Mouse (Mus musculus): ENCODE data around the gene Atxn2l. TPM values are rescaled to one million over a fixed set of nuclear protein-coding genes. Genes with fewer than 3 reads are reported as not detected.
"Not testable (repeated sequence)": the region's sequence is repeated elsewhere in the genome, so short reads cannot be mapped to it uniquely, and the experiment has no call there.

The Atxn2l gene
- polyA plus RNA-seq, 1 experiment from 2014 or later: 23.8 TPM

GRCm38 (mm10) chr7:126487617-126488385 is 15.4 kb downstream of the Atxn2l start:
- Histone ChIP-seq H3K4me2 (peak overlapping the region; percentile 87), H3K36me3 (peaks cover 42% of the 10 kb centered on the region), H3K4me1 (replicated peaks) (peaks cover 38% of the 10 kb centered on the region), H3K4me3 (replicated peaks) (peak overlapping the region; percentile 77), H3K27ac (peak overlapping the region; percentile 81), H3K9ac (peak overlapping the region; percentile 84)
- not testable (repeated sequence) for H3K9me3 ChIP-seq (replicated peaks); DNase-seq; ATAC-seq (ENCODE audit: low read depth); H3K27me3 ChIP-seq
- 6% methylated on average over 24 of the region's 25 CpGs for WGBS (ENCODE audit: insufficient replicate concordance)

GRCm38 (mm10) chr7:126487052-126487483 is 16.2 kb downstream of the Atxn2l start, which contains the start of gene Tufm:
Tufm (plus strand) TSS chr7:126487361.
- H3K9ac ChIP-seq: peak within 1 kb of the TSS; percentile 84
- no peaks in the 10 kb centered on the region for H3K27me3 ChIP-seq
- H3K9me3 ChIP-seq (replicated peaks): no peaks in the 10 kb centered on the region
- peaks cover 34% of the 10 kb centered on the region for H3K36me3 ChIP-seq
- DNase-seq (peak; percentile 87), ATAC-seq (ENCODE audit: low read depth) (peak; percentile 83)
- peak within 1 kb of the TSS; percentile 77 for H3K4me3 ChIP-seq (replicated peaks)
- peak within 1 kb of the TSS; percentile 87 for H3K4me2 ChIP-seq
- peak within 1 kb of the TSS; percentile 81 for H3K27ac ChIP-seq
- peaks cover 39% of the 10 kb centered on the region for H3K4me1 ChIP-seq (replicated peaks)
- 0% methylated on average over 32 of the region's 32 CpGs for WGBS (ENCODE audit: insufficient replicate concordance)

- ATAC-seq (ENCODE audit: low read depth) (peak; percentile 83), DNase-seq (peak; percentile 77)
- Histone ChIP-seq H3K4me2 (peak overlapping the region; percentile 67), H3K27ac (peak overlapping the region; percentile 53), H3K4me3 (replicated peaks) (peak overlapping the region; percentile 41), H3K9ac (peak overlapping the region; percentile 54), H3K27me3 (no peaks in the 10 kb centered on the region), H3K36me3 (no peaks in the 10 kb centered on the region), H3K4me1 (replicated peaks) (peaks cover 20% of the 10 kb centered on the region), H3K9me3 (replicated peaks) (no peaks in the 10 kb centered on the region)
- WGBS (ENCODE audit: insufficient replicate concordance): under 1% methylated on average over 23 of the region's 23 CpGs
Measured at GRCm38 (mm10) chr7:126482392-126482871, 20.8 kb downstream of the Atxn2l start.

- H3K27ac ChIP-seq: no peak overlapping the region
- no peaks in the 10 kb centered on the region for H3K9me3 ChIP-seq (replicated peaks)
- peaks cover 22% of the 10 kb centered on the region for H3K4me1 ChIP-seq (replicated peaks)
- ATAC-seq (ENCODE audit: low read depth) (no peak), DNase-seq (no peak)
- 15% methylated on average over 5 of the region's 5 CpGs for WGBS (ENCODE audit: insufficient replicate concordance)
- H3K27me3 ChIP-seq: no peaks in the 10 kb centered on the region
- H3K4me3 ChIP-seq (replicated peaks): no peak overlapping the region
- H3K9ac ChIP-seq: no peak overlapping the region
- H3K36me3 ChIP-seq: no peaks in the 10 kb centered on the region
- H3K4me2 ChIP-seq: no peak overlapping the region
Measured at GRCm38 (mm10) chr7:126481699-126482098, 21.5 kb downstream of the Atxn2l start.

GRCm38 (mm10) chr7:126474993-126475581 is 28.1 kb downstream of the Atxn2l start, which contains the start of gene Sh2b1:
Sh2b1 (minus strand) TSS chr7:126475424.
- peaks cover 56% of the 10 kb centered on the region for H3K4me1 ChIP-seq (replicated peaks)
- DNase-seq (peak; percentile 83), ATAC-seq (ENCODE audit: low read depth) (peak; percentile 89)
- H3K4me3 ChIP-seq (replicated peaks): peak within 1 kb of the TSS; percentile 88
- H3K9ac ChIP-seq: peak within 1 kb of the TSS; percentile 93
- peaks cover 27% of the 10 kb centered on the region for H3K36me3 ChIP-seq
- peak within 1 kb of the TSS; percentile 90 for H3K27ac ChIP-seq
- peak within 1 kb of the TSS; percentile 90 for H3K4me2 ChIP-seq
- under 1% methylated on average over 53 of the region's 53 CpGs for WGBS (ENCODE audit: insufficient replicate concordance)
- no peaks in the 10 kb centered on the region for H3K27me3 ChIP-seq
- H3K9me3 ChIP-seq (replicated peaks): no peaks in the 10 kb centered on the region

GRCm38 (mm10) chr7:126474486-126474955 is 28.7 kb downstream of the Atxn2l start:
- peaks cover 56% of the 10 kb centered on the region for H3K4me1 ChIP-seq (replicated peaks)
- peak overlapping the region; percentile 93 for H3K9ac ChIP-seq
- under 1% methylated on average over 27 of the region's 27 CpGs for WGBS (ENCODE audit: insufficient replicate concordance)
- H3K9me3 ChIP-seq (replicated peaks): no peaks in the 10 kb centered on the region
- H3K4me3 ChIP-seq (replicated peaks): peak overlapping the region; percentile 88
- H3K27ac ChIP-seq: peak overlapping the region; percentile 90
- H3K4me2 ChIP-seq: peak overlapping the region; percentile 90
- no peaks in the 10 kb centered on the region for H3K27me3 ChIP-seq
- DNase-seq: no peak
- H3K36me3 ChIP-seq: peaks cover 33% of the 10 kb centered on the region
- ATAC-seq (ENCODE audit: low read depth): peak; percentile 21

- Histone ChIP-seq H3K9me3 (replicated peaks) (no peaks in the 10 kb centered on the region), H3K27me3 (no peaks in the 10 kb centered on the region), H3K9ac (peak overlapping the region; percentile 93), H3K4me3 (replicated peaks) (peak overlapping the region; percentile 88), H3K27ac (peak overlapping the region; percentile 90), H3K4me1 (replicated peaks) (peaks cover 56% of the 10 kb centered on the region), H3K4me2 (peak overlapping the region; percentile 90), H3K36me3 (peaks cover 42% of the 10 kb centered on the region)
- WGBS (ENCODE audit: insufficient replicate concordance): 79% methylated on average over 9 of the region's 9 CpGs
- DNase-seq: no peak
- ATAC-seq (ENCODE audit: low read depth): no peak
Measured at GRCm38 (mm10) chr7:126473470-126474086, 29.7 kb downstream of the Atxn2l start.

- peaks cover 56% of the 10 kb centered on the region for H3K4me1 ChIP-seq (replicated peaks)
- peak overlapping the region; percentile 13; the same call in 1 of the 2 replicates for H3K9ac ChIP-seq
Measured at GRCm38 (mm10) chr7:126472713-126473112, 30.5 kb downstream of the Atxn2l start.

GRCm38 (mm10) chr7:126472306-126472705 is 30.9 kb downstream of the Atxn2l start:
- no peaks in the 10 kb centered on the region for H3K27me3 ChIP-seq
- peaks cover 54% of the 10 kb centered on the region for H3K36me3 ChIP-seq
- 41% methylated on average over 13 of the region's 13 CpGs for WGBS (ENCODE audit: insufficient replicate concordance)
- H3K4me2 ChIP-seq: peak overlapping the region; percentile 90
- H3K27ac ChIP-seq: peak overlapping the region; percentile 45; the same call in 1 of the 2 replicates
- ATAC-seq (ENCODE audit: low read depth) (no peak), DNase-seq (no peak)
- no peaks in the 10 kb centered on the region for H3K9me3 ChIP-seq (replicated peaks)
- no peak overlapping the region for H3K4me3 ChIP-seq (replicated peaks)
- peaks cover 56% of the 10 kb centered on the region for H3K4me1 ChIP-seq (replicated peaks)
- peak overlapping the region; percentile 13; the same call in 1 of the 2 replicates for H3K9ac ChIP-seq

More at GRCm38 (mm10) chr7:126472713-126473112, 30.5 kb downstream of the Atxn2l start:
- no peak for ATAC-seq (ENCODE audit: low read depth)
- Histone ChIP-seq H3K27ac (peak overlapping the region; percentile 45; the same call in 1 of the 2 replicates), H3K9me3 (replicated peaks) (no peaks in the 10 kb centered on the region), H3K27me3 (no peaks in the 10 kb centered on the region), H3K4me3 (replicated peaks) (peak overlapping the region; percentile 88; the same call in 1 of the 2 replicates), H3K36me3 (peaks cover 50% of the 10 kb centered on the region), H3K4me2 (peak overlapping the region; percentile 90)
- no peak for DNase-seq
- 57% methylated on average over 16 of the region's 16 CpGs for WGBS (ENCODE audit: insufficient replicate concordance)

GRCm38 (mm10) chr7:126471853-126472252 is 31.4 kb downstream of the Atxn2l start:
- Histone ChIP-seq H3K4me3 (replicated peaks) (no peak overlapping the region), H3K27me3 (no peaks in the 10 kb centered on the region), H3K27ac (no peak overlapping the region), H3K36me3 (peaks cover 59% of the 10 kb centered on the region), H3K4me1 (replicated peaks) (peaks cover 58% of the 10 kb centered on the region), H3K9me3 (replicated peaks) (no peaks in the 10 kb centered on the region), H3K9ac (no peak overlapping the region), H3K4me2 (peak overlapping the region; percentile 90)
- ATAC-seq (ENCODE audit: low read depth) (no peak), DNase-seq (no peak)
- WGBS (ENCODE audit: insufficient replicate concordance): 40% methylated on average over 4 of the region's 4 CpGs

- DNase-seq (no peak), ATAC-seq (ENCODE audit: low read depth) (no peak)
- no peak overlapping the region for H3K27ac ChIP-seq
- peaks cover 58% of the 10 kb centered on the region for H3K4me1 ChIP-seq (replicated peaks)
- H3K4me2 ChIP-seq: no peak overlapping the region
- no peak overlapping the region for H3K4me3 ChIP-seq (replicated peaks)
- no peaks in the 10 kb centered on the region for H3K9me3 ChIP-seq (replicated peaks)
- 64% methylated on average over 5 of the region's 5 CpGs for WGBS (ENCODE audit: insufficient replicate concordance)
- no peaks in the 10 kb centered on the region for H3K27me3 ChIP-seq
- H3K9ac ChIP-seq: no peak overlapping the region
- peaks cover 64% of the 10 kb centered on the region for H3K36me3 ChIP-seq
Measured at GRCm38 (mm10) chr7:126471361-126471760, 31.9 kb downstream of the Atxn2l start.
